Mouse (Mus musculus): ENCODE data around the gene Arr3.

Gene Arr3

GRCm38 (mm10) chrX:100605314-100605713 is at the start of gene Arr3:
Gene Arr3 (plus strand): TSS chrX:100605497.
- DNase-seq (ENCODE audit: inconsistent ontology term), result no peak

DNA sequence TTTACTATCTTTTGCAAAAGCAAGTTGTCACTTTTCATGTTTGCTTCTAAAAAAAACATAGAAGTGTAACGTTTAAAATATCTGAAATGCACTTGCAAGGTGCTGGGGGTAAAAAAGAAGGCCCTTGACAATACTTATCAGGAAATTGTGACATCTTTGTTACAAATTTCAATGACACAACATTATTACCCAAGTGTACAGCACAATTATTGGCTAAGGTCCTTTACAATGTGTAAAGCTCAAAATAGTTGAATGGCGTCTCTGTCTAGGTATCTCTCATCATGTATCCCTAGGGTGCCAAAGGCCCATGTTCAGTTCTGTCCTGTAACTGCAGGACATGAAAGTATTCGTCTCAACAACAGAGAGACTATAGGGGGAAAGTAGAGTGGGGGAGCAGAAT is 49.3 kb upstream of the Arr3 start:
- DNase-seq (ENCODE audit: inconsistent ontology term), result no peak

DNA sequence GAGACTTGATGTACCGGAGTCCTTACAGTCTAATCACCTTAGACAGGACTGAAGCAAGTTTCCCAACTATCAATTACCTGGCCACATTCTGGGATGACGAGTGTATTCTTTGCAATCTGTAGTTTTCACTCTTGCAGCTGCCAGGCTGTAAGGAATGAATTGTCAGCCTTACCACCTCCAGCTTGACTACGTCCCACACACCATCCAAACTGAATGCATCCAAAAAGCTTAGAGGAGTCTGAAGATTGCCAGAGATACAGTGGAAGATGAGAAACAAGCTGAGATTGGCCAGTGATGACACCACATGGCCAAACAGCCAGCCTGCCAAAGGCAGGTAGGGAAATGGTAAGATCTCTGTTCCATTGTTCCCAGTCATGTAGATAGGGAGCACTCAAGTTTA is 39.6 kb upstream of the Arr3 start:
- no peak for DNase-seq (ENCODE audit: inconsistent ontology term)

DNA sequence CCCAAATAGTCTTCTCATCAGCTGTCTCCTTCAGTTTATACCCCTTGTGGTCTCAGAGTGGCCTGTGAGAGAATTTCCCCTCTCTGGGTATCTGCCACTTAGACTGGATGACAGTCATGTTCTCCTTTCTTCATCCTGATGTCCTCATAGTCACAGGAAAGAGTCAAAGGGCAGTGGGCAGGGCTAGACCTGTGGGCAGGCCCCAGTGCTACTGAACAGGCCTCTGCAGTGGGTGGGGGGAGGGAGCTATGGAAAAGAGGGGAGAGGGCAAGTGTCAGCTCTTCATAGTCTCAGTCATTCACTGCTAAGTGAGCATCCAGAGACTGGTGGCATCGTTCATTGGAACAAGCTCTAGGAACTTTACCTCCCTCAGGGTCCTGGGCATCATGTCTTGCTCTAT is 33.3 kb upstream of the Arr3 start, which contains the start of gene Awat1:
TSS of gene Awat1 (plus strand) at position 301 of the 400 bp plus-strand sequence.
- no peak for DNase-seq (ENCODE audit: inconsistent ontology term)

DNA sequence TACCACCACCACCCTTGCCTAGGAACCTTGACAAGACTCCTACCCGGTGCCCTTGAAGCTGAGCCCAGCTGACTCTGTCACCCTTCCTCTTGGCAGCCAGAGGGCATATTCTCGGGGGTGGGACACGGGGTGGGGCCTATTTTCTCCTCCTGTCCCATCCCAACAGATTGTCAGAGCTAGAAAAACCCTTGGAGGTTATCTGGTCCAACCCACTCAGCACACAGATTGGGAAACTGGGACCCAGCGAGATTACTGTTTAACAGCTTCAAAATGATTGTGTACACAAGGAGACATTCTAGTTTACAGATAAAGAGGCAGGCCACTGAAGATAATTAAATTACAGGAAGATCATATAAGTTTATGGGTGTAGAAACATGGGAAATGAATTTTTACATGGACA is 10.5 kb upstream of the Arr3 start, which contains the start of gene P2ry4:
TSS of gene P2ry4 (minus strand) at position 79 of the 400 bp plus-strand sequence.
- DNase-seq (ENCODE audit: inconsistent ontology term), result no peak

GRCm38 (mm10) chrX:100597439-100597838 is 7.9 kb upstream of the Arr3 start:
- peak; percentile 8 for DNase-seq (ENCODE audit: inconsistent ontology term)

GRCm38 (mm10) chrX:100599755-100600154 is 5.5 kb upstream of the Arr3 start:
- no peak for DNase-seq (ENCODE audit: inconsistent ontology term)

GRCm38 (mm10) chrX:100618488-100618887 is 13.2 kb downstream of the Arr3 start:
- no peak for DNase-seq (ENCODE audit: inconsistent ontology term)

DNA sequence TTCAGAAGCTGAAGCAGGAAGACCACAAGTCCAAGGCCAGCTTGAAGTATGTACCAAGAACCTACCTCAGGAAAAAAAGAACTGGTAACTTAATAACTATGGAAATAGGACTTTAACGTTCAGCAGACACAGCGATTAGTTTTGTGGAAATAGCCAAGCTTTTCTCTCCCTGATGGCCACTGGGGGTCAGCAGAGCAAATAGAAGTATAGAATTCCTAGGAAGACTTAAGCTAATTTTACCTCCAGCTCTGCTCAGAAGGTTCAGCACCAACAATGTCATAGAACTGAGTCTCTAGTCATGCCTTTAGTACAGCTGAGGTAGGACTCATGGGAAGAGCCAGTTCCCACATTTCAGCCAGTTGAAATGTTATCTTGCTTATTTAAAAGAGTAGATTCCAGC is 16.1 kb downstream of the Arr3 start:
- DNase-seq (ENCODE audit: inconsistent ontology term), result peak; percentile 11

- DNase-seq (ENCODE audit: inconsistent ontology term), result no peak
These were observed 18.9 kb downstream of the Arr3 start for GRCm38 (mm10) chrX:100624242-100624641.

DNA sequence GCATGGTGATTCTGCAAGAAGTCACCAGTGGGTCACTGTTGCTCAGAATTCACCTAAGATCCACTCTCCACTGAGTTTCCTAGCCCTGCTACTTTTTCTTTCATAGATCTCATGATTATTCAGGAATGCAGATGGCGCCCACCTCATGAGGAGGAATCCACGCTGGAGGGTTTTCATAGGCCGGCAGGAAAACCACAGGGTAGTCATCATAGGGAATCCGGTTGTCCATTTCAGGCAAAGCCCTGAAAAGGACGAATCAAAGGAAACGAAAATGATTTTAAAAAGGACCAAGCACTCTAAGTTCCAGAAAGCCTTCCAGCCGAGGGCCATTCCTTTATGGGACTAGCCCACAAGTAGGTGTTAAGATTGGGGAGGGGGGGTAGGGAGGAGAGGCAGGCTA is 19.8 kb downstream of the Arr3 start:
- peak; percentile 53 for DNase-seq (ENCODE audit: inconsistent ontology term)

GRCm38 (mm10) chrX:100625546-100625801 is 20.2 kb downstream of the Arr3 start, which contains the start of gene Kif4:
Gene Kif4 (plus strand): TSS chrX:100625737.
- DNase-seq (ENCODE audit: inconsistent ontology term), result no peak

GRCm38 (mm10) chrX:100625802-100626793 is 20.8 kb downstream of the Arr3 start, which contains the start of gene Pdzd11:
Gene Pdzd11 (minus strand): TSS chrX:100626568.
- peak; percentile 91 for DNase-seq (ENCODE audit: inconsistent ontology term)

- DNase-seq (ENCODE audit: inconsistent ontology term), result no peak
These were observed 23.8 kb downstream of the Arr3 start for GRCm38 (mm10) chrX:100629076-100629475.

- DNase-seq (ENCODE audit: inconsistent ontology term), result no peak
These were observed 33.2 kb downstream of the Arr3 start for GRCm38 (mm10) chrX:100638477-100638876.

DNA sequence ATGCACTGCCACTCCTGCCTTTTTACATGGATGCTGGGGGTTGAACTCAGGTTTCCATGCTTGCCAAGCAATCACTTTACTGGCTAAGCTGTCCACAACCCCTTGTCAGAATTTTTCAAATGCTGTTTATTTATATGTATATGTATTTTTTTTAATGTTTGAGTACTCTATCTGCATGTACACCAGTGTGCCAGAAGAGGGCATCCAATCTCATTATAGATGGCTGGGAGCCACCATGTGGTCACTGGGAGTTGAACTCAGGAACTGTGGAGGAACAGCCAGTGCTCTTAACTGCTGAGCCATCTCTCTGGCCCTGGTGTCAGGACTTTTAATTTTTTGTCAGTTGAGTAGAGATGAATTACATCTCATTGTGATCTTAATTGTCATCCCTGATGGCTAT is 47.6 kb downstream of the Arr3 start:
- no peak for DNase-seq (ENCODE audit: inconsistent ontology term)

- no peak for DNase-seq (ENCODE audit: inconsistent ontology term)
These were observed 59.5 kb downstream of the Arr3 start for GRCm38 (mm10) chrX:100664825-100665224.
